Mouse (Mus musculus) gastrocnemius, postnatal 25 days (tissue): ENCODE results near the gene Hist4h4. TPM values are rescaled to one million over a fixed set of nuclear protein-coding genes. Genes with fewer than 3 reads are reported as not detected.

Experiments
- DNase-seq: peaks from one replicate; pipeline ENCODE4 v3.0.0; 2022
- microRNA-seq, 2 experiments: library from miRNA; unstranded; fragments of <30 nt; microRNA quantifications; one replicate each; pipeline ENCODE4 v1.2.0; 2021; ENCODE audit warnings: borderline replicate concordance in 2 of 2
- total RNA-seq, 2 experiments: library from RNA; stranded (reverse); gene quantifications; 1 replicate in 1 of 2; 2 replicates in 1 of 2; pipeline ENCODE4 v1.2.3; 2021

Gene Hist4h4
- total RNA-seq, 2 experiments from 2014 or later = 4.7 TPM

- no peak for DNase-seq
Measured at GRCm38 (mm10) chr6:136781377-136781986, 22.7 kb downstream of the Hist4h4 start, which contains the start of gene Gucy2c. Gene Gucy2c, minus strand, starts transcription at chr6:136781765.

DNA sequence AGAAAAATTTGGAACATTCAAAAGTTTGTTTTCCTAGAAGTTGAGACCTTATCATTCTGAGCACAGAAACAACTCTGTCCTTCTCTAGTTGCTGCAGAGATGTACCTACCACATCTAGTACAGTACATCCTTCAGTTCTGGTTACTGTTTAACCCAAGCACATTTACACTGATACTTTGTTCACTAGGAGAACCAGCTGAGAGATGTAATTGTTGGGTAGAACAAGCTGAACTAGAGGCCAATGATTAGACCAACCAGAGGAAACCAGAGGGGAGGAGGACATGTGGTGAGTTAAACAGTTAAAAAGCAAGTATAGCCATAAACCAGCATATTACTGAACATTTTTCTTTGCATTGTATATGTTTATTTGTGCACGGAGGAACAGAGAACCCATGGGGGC is 27.8 kb downstream of the Hist4h4 start:
- no peak for DNase-seq

GRCm38 (mm10) chr6:136769859-136770258 is 34.4 kb downstream of the Hist4h4 start:
- no peak for DNase-seq

DNA sequence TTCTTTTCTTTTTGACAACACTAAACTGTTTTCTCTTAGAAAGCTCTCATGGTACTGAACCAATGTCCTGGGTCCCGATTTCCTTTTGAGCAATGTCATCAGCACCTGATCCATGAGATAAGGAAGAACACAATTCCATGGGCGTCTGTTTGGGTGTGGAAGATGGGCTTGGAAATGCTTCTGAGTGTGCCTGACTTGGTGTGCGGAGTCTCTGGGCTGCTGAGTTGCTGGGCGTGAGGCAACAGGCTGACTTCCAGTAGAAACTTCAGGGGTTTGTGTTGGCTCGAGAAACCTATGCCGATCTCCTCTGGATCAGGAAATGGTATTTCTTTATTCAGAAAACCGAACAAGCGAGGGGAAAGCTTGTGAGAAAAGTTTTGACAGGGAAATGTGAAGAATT is 35.1 kb downstream of the Hist4h4 start:
- no peak for DNase-seq

DNA sequence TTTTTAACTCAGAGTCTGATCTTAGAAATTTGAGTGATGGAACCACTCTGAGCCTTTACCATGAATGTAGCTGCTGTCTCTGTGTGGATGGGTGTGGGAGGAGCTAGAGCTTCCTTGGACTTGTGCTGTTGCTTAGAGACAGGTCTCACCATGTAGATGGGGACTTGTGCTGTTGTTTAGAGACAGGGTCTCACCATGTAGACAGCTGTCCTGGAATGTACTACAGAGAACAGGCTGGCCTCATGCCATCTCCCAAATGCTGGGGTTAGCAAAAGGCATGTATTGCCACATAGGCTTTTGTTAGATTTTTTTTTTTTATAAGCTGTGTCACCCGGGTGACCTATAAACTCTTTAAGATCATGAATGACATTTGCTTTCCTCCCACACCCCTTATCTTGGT is 40.3 kb downstream of the Hist4h4 start:
- no peak for DNase-seq

Small RNA genes within 50 kb of the gene (microRNA-seq; reads per million reads assigned to microRNA genes)
- gene Gm44364 = 0 reads per million in 2 experiments

Other genes with a start within 250 kb of the Hist4h4 start
- 10 to 100 TPM; 18.3 to 18.8 TPM for gene Plbd1, start 142.5 kb downstream of the Hist4h4 start, total RNA-seq
- gene Gucy2c, start 22.6 kb downstream of the Hist4h4 start, total RNA-seq = not detected
- gene H2afj, start 3.8 kb upstream of the Hist4h4 start, total RNA-seq = 10 to 100 TPM; 16.4 to 17.9 TPM
- not detected for gene BC049715, start 23.2 kb upstream of the Hist4h4 start, total RNA-seq
- gene Wbp11, start 23.8 kb upstream of the Hist4h4 start, total RNA-seq = 10 to 100 TPM; 48.1 to 49.0 TPM
- under 1 TPM; 0.24 to 0.26 TPM for gene Smco3, start 31.0 kb upstream of the Hist4h4 start, total RNA-seq
- gene Art4, start 53.3 kb upstream of the Hist4h4 start, total RNA-seq = under 1 TPM; 0.18 to 0.54 TPM
- 100 to 1,000 TPM; 102 to 127 TPM for gene Mgp, start 71.4 kb upstream of the Hist4h4 start, total RNA-seq
- not detected for gene Erp27, start 117.8 kb upstream of the Hist4h4 start, total RNA-seq
- not detected for gene Pde6h, start 119.4 kb upstream of the Hist4h4 start, total RNA-seq
- gene Arhgdib, start 137.5 kb upstream of the Hist4h4 start, total RNA-seq = 10 to 100 TPM in 1 of 2 experiments, 1 to 10 TPM in 1; 6.3 to 12.1 TPM